Mouse (Mus musculus) frontal cortex, postnatal 14 days (tissue): ENCODE data around the gene Med13l.
A peak's percentile ranks its signal among the peaks of the same experiment; 100 is the strongest.

Source experiments
- DNase-seq, 2 experiments: peaks; one replicate each; pipeline ENCODE4 v3.0.0; 2022; ENCODE audit warnings: low spot score in 2 of 2

Med13l gene

DNA sequence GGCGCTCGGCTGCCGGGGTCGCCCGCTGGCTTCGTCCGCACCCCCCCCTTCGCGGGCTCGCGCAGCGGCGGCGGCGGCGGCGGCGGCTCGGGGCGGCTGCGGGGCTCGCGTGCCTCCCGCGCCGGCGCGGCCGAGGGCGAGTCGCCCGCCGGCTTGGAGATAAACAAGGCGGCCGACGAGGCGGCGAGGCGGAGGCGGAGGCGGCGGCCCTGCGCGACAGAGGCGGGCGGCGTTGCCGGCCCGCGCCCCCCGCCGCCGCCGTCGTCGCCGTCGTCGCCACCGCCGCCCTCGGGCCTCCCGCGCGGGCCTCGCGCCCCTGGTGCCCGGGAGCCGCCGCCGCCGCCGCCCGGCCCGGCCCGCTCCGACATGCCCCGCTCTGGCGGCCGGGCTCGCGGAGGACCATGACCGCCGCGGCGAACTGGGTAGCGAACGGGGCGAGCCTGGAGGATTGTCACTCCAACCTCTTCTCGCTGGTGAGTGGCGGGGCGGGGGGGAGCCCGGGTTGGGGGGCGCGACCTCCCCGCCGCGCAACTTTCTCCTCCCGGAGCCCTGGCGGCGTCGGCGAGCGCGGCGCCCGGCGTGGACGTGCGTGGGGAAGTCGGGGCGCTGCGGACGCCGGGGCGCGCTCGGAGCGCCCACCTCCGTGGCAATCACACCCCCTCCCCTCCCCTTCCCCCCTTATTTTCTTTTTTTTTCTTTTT is at the start of gene Med13l:
Gene Med13l, plus strand, starts transcription at position 295 of the 701 bp plus-strand sequence.
- DNase-seq = peak; percentile 21 to 40

DNA sequence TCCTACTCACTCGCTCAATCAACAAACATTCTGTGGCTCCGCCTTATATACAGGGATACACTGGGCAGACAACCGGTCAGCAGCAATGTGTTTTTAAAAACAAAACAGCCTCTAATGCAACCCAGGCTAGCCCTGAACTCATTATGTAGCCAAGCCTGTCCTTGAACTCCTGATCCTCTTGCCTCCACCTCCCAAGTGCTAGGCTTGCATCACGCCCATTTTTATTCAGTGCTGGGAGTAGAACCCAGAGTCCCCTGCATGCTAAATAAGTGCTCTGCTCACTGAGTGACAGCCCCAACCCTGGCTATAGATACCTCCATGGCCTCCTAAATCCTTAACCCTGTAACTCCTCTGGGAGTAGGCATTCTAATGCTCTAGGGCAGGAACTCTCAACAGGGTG is 49.5 kb upstream of the Med13l start:
- no peak for DNase-seq

GRCm38 (mm10) chr5:118513005-118513404 is 47.5 kb upstream of the Med13l start:
- no peak for DNase-seq

GRCm38 (mm10) chr5:118513629-118514526 is 46.6 kb upstream of the Med13l start:
- peak; percentile 36 for DNase-seq

DNA sequence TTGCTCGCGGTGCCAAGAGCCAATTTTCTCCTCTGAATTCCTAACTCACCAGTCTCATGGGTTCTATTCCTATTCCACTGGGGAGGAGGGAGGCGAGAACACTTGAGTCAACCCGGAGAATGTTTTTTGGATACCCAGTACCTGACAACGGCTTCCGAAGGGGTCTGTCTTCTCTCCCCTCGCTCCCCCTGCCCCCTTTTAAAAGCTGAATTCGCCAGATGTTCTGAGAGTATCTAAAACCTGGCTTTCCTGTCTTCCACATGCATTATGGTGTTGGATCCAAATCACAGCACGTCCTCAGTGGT is 46.0 kb upstream of the Med13l start:
- peak in 1 of 2 experiments; percentile 25 for DNase-seq

GRCm38 (mm10) chr5:118514842-118515241 is 45.6 kb upstream of the Med13l start:
- no peak for DNase-seq

GRCm38 (mm10) chr5:118515280-118515721 is 45.2 kb upstream of the Med13l start:
- DNase-seq = peak; percentile 52 to 59

DNA sequence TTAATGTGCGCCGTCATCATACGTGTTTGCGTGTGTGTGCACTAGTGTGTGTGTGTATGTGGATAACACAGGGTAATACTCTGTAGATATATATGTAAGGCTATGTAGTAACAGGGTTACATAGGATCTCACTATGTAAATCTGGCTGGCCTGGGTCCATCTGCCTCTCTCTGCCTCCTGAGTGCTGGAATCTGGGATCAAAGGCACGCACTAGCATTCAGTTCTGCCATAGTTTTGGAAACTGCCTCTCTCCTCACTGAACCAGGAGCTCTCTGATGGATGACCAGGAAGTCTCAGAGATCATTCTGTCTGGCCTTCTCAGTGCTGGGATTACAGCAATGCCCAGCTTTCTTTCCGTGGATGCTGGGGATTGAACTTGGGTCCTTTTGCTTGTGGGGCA is 44.4 kb upstream of the Med13l start:
- no peak for DNase-seq

GRCm38 (mm10) chr5:118516470-118516869 is 44.0 kb upstream of the Med13l start:
- DNase-seq = no peak

DNA sequence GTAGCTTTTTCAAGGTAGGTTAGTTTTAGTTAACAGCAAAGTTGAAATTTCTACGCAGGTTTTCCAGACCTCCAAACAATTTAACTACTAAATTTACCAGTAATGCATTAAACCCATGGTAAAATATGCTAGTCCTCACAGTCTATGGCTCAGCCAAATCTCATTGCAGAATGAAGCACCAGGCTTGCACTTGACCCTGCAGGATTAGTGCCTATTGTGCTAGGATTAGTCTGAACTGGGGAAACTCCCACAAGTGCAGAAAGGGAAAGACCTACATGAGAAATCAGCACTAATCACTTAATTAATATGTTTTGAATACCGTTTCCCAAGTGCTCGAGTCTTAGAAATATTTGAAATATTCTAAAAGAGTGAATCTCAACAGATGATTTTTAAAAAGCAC is 40.0 kb upstream of the Med13l start:
- DNase-seq = no peak

- DNase-seq = no peak
Measured at GRCm38 (mm10) chr5:118524400-118524799, 36.1 kb upstream of the Med13l start.

DNA sequence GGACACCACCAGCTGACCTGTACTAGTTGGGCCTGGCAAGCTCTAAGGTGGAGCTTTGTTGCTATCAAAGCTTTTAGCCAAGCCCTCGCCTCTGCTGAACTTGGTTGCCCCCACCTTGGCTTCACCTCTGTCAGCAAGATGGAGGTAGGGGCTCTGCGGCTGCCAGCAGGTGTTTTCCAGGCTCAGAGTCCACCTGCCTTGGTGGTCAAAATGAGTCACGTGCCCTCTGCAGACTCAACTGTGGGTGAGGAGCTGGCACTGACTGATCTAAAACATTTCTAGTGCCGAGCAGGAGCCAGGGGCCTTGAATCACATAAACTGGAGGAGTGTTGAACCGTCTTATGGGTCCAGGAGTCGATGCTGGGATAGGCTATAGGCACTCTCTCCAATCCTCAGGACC is 34.8 kb upstream of the Med13l start:
- no peak for DNase-seq

GRCm38 (mm10) chr5:118526504-118526903 is 34.0 kb upstream of the Med13l start:
- no peak for DNase-seq

DNA sequence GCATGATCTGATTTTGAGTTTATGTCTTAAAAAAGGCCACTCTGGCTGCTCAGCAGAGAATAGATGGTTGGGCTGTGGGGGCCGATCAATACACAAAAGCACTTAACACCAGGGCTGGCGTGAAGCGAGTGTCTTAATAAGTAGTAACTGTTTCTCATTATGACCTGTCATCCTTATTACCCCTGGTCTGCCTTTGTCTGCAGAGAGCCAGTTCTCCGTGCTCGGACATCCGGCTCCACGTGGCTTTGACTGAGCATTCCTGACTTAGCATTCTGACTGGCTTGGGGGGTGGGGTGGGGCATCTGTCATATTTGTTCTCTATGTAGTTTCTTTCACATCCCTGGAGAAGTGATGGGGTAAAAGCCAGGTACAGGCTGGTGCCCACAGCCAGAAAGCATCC is 31.2 kb upstream of the Med13l start:
- DNase-seq = no peak

DNA sequence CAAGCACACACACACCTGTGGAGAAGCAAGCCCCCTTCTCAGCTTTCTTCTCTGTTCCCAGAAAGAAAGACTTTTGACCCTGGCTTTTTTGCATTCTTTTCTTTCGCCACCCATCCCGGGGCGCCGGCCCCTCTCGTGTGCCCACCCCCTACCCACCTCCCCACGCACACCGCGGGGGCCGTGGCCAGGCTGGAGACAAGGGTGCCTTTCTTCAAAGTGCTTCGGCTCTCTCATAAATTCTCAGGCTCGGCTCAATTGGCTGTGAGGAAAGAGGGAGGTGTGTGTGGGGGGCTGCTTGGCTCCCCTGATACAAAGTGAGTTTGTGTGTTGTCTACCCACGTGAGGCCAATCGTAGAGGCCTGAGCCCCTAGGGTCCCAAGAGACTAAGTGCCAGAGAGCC is 28.4 kb upstream of the Med13l start:
- no peak for DNase-seq

GRCm38 (mm10) chr5:118532659-118533058 is 27.8 kb upstream of the Med13l start:
- peak; percentile 44 to 46 for DNase-seq

GRCm38 (mm10) chr5:118534407-118534921 is 26.0 kb upstream of the Med13l start:
- DNase-seq = no peak

DNA sequence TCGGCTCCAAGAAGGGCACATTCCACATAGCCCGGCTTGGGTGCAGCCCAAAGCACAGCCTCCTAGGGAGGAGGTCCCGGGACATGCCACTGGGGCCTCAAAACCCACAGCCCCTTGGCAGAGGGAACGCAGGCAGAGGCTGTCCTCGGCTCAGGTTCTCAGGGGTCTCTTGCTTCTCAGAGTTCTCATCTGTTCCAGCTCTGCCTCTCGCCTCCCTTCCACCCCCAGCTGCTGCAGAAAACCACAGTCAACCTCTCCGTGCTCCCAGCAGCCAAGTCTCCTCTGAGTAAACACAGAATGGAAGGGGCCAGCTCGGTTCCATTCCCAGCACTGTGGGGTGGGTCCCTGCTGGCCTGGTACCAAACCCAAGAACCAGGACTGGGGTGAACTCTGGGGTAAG is 25.3 kb upstream of the Med13l start:
- DNase-seq = no peak

GRCm38 (mm10) chr5:118538487-118538886 is 22.0 kb upstream of the Med13l start:
- no peak for DNase-seq

GRCm38 (mm10) chr5:118543816-118544215 is 16.7 kb upstream of the Med13l start:
- DNase-seq = no peak

DNA sequence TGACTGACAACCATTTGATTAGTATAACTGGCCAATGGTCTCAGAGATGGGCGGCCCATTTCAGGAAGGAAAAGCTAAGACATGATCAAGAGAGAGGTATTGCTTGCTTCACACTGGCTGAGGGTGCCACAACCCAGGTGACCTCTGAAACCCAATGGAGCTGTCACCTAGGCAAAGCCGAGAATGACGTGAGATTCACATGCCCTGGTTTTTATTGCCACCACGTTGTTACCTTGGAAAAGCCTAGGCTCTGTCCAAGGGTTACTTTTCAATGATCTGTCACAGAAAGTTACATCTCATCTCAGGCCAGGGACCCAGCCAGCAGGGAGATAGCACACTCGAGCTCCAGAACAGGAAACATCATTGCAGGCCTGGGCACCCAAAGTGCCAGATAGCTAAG is 10.0 kb upstream of the Med13l start:
- DNase-seq = no peak

GRCm38 (mm10) chr5:118553290-118553689 is 7.2 kb upstream of the Med13l start:
- DNase-seq = no peak

DNA sequence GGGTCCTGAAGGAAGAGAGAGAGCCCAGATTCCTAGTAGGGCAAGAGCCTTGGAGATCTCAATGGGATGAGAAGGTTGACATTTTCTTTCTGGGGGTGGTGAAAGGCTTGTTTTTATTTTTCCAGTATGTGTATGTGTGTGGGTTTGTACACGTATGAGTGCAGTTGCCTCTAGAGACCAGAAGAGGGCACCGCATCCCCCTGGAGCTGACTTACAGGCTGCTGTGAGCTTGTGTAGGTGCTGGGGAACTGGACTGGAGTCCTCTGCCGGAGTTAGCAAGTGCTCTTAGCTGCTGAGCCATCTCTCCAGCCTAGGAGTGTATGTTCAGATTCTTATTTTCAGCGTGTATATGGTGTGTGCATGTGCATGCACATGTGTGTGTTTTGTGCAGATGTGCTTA is 5.2 kb upstream of the Med13l start:
- no peak for DNase-seq
